Mouse (Mus musculus): Measurements from ENCODE around the gene Kat6b. TPM values are rescaled to one million over a fixed set of nuclear protein-coding genes. Genes with fewer than 3 reads are reported as not detected.

Kat6b gene
- total RNA-seq, 2 experiments from 2014 or later: 42.5 to 47.8 TPM

- peak; percentile 70 for DNase-seq
These were observed 228.3 kb downstream of the Kat6b start for GRCm38 (mm10) chr14:21709545-21709944.

- no peak for DNase-seq
These were observed 230.0 kb downstream of the Kat6b start for GRCm38 (mm10) chr14:21711231-21711630.

GRCm38 (mm10) chr14:21714486-21714885 is 233.3 kb downstream of the Kat6b start, which contains the start of gene Dupd1:
Gene Dupd1 (minus strand): TSS chr14:21714576.
- no peak for DNase-seq

GRCm38 (mm10) chr14:21719646-21720383 is 238.6 kb downstream of the Kat6b start:
- DNase-seq: no peak

- no peak for DNase-seq
These were observed 239.4 kb downstream of the Kat6b start for GRCm38 (mm10) chr14:21720430-21721205.

Other genes with a start within 250 kb of the Kat6b start
- 1 to 10 TPM in 1 of 2 experiments, under 1 TPM in 1; 0.23 to 1.2 TPM for gene Dupd1, start 233.1 kb downstream of the Kat6b start, total RNA-seq (2021)